Mouse (Mus musculus) forebrain, embryonic 15.5 days (tissue): ENCODE measurements around the gene Sod3. TPM values are rescaled to one million over a fixed set of nuclear protein-coding genes. Genes with fewer than 3 reads are reported as not detected.

Source experiments
- ATAC-seq: fragments of 200-750 bp; cut with Nextera tagmentation; replicated peaks from 2 replicates; pipeline ENCODE4 v1.8.0; 2017; ENCODE audit warnings: mild to moderate bottlenecking, moderate TSS enrichment, moderate library complexity
- H3K27ac ChIP-seq: fragments of 300-500 bp; sonication (generic); replicated peaks from 2 replicates; pipeline ENCODE4 v1.5.1; 2015; ENCODE audit warnings: mild to moderate bottlenecking, inconsistent platforms
- H3K27me3 ChIP-seq: fragments of 300-500 bp; sonication (generic); 2 replicates; pipeline ENCODE4 v1.6.1; 2015; ENCODE audit warnings: inconsistent platforms
- H3K36me3 ChIP-seq: fragments of 300-500 bp; sonication (generic); 2 replicates; pipeline ENCODE4 v1.6.1; 2015; ENCODE audit warnings: mild to moderate bottlenecking, inconsistent platforms
- H3K4me1 ChIP-seq: fragments of 300-500 bp; sonication (generic); 2 replicates; pipeline ENCODE4 v1.6.1; 2015; ENCODE audit warnings: inconsistent platforms
- H3K4me2 ChIP-seq: fragments of 300-500 bp; sonication (generic); replicated peaks from 2 replicates; pipeline ENCODE4 v1.6.1; 2015; ENCODE audit warnings: mild to moderate bottlenecking, inconsistent platforms
- H3K4me3 ChIP-seq: fragments of 300-500 bp; sonication (generic); 2 replicates; pipeline ENCODE4 v1.5.1; 2015; ENCODE audit warnings: mild to moderate bottlenecking, inconsistent platforms
- H3K9ac ChIP-seq: fragments of 300-500 bp; sonication (generic); replicated peaks from 2 replicates; pipeline ENCODE4 v1.6.1; 2015; ENCODE audit warnings: mild to moderate bottlenecking, inconsistent platforms
- H3K9me3 ChIP-seq: fragments of 300-500 bp; sonication (generic); 2 replicates; pipeline ENCODE4 v1.6.1; 2016; ENCODE audit warnings: inconsistent platforms
- WGBS: fragments of 180-500 bp; shearing (Covaris S2); methylation state at CpG from one replicate; pipeline ENCODE4 v1.1.7; 2015; ENCODE audit warnings: mixed read lengths; 5-methylcytosine and 5-hydroxymethylcytosine counted together
- polyA plus RNA-seq: library from polyadenylated mRNA; unstranded; fragments of >200 nt; fragmentation: Nextera tagmentation; extraction: Ambion mirVana; gene quantifications from 2 replicates; pipeline ENCODE4 v1.2.1, GENCODE M21; 2015

The Sod3 gene
- polyA plus RNA-seq: 0.89 and 1.2 TPM in 2 replicates

- ATAC-seq: no peak
- H3K4me1 ChIP-seq: peaks cover 6% of the 10 kb centered on the region; the same call in 1 of the 2 replicates
- no peak within 1 kb of the TSS for H3K4me3 ChIP-seq
- no peak within 1 kb of the TSS for H3K27ac ChIP-seq
- H3K9ac ChIP-seq: no peak within 1 kb of the TSS
- H3K4me2 ChIP-seq: no peak within 1 kb of the TSS
- H3K27me3 ChIP-seq: no peaks in the 10 kb centered on the region
- H3K36me3 ChIP-seq: no peaks in the 10 kb centered on the region
- H3K9me3 ChIP-seq: no peaks in the 10 kb centered on the region
- WGBS: 21% methylated on average over 11 of the region's 11 CpGs
Observed at GRCm38 (mm10) chr5:52363468-52364150, at the start of gene Sod3. Sod3 (plus strand) TSS chr5:52363791.

DNA sequence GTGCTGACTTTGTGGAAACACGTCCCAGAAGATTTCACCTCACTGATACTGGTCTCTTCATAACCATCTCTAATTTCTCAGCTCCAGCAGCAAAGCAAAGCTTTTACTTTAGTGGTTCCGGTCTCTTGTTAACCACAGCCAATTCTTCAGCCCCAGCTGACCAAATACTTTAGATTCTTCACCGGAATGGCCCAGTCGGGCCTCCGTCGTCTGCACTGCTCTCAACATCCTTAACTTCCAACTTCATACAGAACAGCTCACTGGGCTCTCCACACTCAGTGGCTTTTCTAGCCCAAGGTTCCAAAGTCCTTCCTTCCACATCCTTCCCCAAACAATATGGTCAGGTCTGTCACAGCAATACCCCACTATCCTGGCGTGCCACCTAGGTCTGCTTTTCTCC is 46.7 kb upstream of the Sod3 start:
- no peaks in the 10 kb centered on the region for H3K4me1 ChIP-seq
- no peak overlapping the region for H3K4me2 ChIP-seq
- H3K36me3 ChIP-seq: no peaks in the 10 kb centered on the region
- H3K9ac ChIP-seq: no peak overlapping the region
- no peaks in the 10 kb centered on the region for H3K9me3 ChIP-seq
- no peak for ATAC-seq
- WGBS: 95% methylated on average over 7 of the region's 7 CpGs
- H3K27ac ChIP-seq: no peak overlapping the region
- H3K4me3 ChIP-seq: no peak overlapping the region
- H3K27me3 ChIP-seq: no peaks in the 10 kb centered on the region

GRCm38 (mm10) chr5:52319499-52319898 is 44.1 kb upstream of the Sod3 start:
- WGBS: 82% methylated on average over 8 of the region's 8 CpGs

GRCm38 (mm10) chr5:52332120-52332519 is 31.5 kb upstream of the Sod3 start:
- H3K4me3 ChIP-seq: no peak overlapping the region
- H3K27me3 ChIP-seq: no peaks in the 10 kb centered on the region
- H3K36me3 ChIP-seq: no peaks in the 10 kb centered on the region
- no peaks in the 10 kb centered on the region for H3K9me3 ChIP-seq
- no peak overlapping the region for H3K4me2 ChIP-seq
- H3K4me1 ChIP-seq: no peaks in the 10 kb centered on the region
- ATAC-seq: no peak
- WGBS: 13% methylated on average over 8 of the region's 8 CpGs
- H3K27ac ChIP-seq: no peak overlapping the region
- H3K9ac ChIP-seq: no peak overlapping the region

More at GRCm38 (mm10) chr5:52319499-52319898, 44.1 kb upstream of the Sod3 start:
- Histone ChIP-seq H3K4me1 (no peaks in the 10 kb centered on the region), H3K36me3 (no peaks in the 10 kb centered on the region), H3K9ac (no peak overlapping the region), H3K4me2 (no peak overlapping the region), H3K9me3 (no peaks in the 10 kb centered on the region), H3K27me3 (no peaks in the 10 kb centered on the region), H3K4me3 (no peak overlapping the region), H3K27ac (no peak overlapping the region)
- ATAC-seq: no peak

DNA sequence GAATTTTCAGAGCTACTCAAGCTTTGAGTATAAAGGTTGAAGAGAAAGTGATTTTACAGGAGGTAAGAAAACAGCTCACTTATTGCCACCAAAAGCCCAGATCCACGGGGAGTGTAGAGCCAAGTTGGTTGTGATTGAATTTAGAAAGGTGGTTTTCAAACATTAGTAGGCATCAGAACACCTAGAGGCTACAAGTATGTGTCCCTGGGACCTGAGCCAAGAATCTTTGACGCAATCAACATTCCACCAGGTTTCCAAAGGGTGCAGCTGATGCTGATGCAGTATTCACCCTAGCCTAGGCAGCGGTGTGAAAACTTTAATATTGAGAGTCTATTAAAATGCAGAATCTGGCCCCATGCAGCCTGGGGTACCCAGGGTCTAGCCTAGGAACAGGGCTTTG is 28.0 kb upstream of the Sod3 start:
- Histone ChIP-seq H3K27me3 (no peaks in the 10 kb centered on the region), H3K4me2 (no peak overlapping the region), H3K4me3 (no peak overlapping the region), H3K36me3 (no peaks in the 10 kb centered on the region), H3K4me1 (no peaks in the 10 kb centered on the region), H3K9ac (no peak overlapping the region), H3K9me3 (no peaks in the 10 kb centered on the region), H3K27ac (no peak overlapping the region)
- WGBS: 82% methylated on average over 3 of the region's 3 CpGs
- no peak for ATAC-seq

- WGBS: 96% methylated on average over 2 of the region's 2 CpGs
Observed at GRCm38 (mm10) chr5:52339134-52339533, 24.5 kb upstream of the Sod3 start.

GRCm38 (mm10) chr5:52346890-52347289 is 16.7 kb upstream of the Sod3 start:
- Histone ChIP-seq H3K4me1 (no peaks in the 10 kb centered on the region), H3K36me3 (no peaks in the 10 kb centered on the region), H3K9ac (no peak overlapping the region), H3K4me3 (no peak overlapping the region), H3K9me3 (no peaks in the 10 kb centered on the region), H3K27ac (no peak overlapping the region), H3K27me3 (no peaks in the 10 kb centered on the region), H3K4me2 (no peak overlapping the region)
- ATAC-seq: no peak
- WGBS: 71% methylated on average over 2 of the region's 2 CpGs

More at GRCm38 (mm10) chr5:52339134-52339533, 24.5 kb upstream of the Sod3 start:
- no peak for ATAC-seq
- no peak overlapping the region for H3K27ac ChIP-seq
- no peaks in the 10 kb centered on the region for H3K4me1 ChIP-seq
- H3K4me3 ChIP-seq: no peak overlapping the region
- no peak overlapping the region for H3K9ac ChIP-seq
- no peaks in the 10 kb centered on the region for H3K9me3 ChIP-seq
- no peaks in the 10 kb centered on the region for H3K36me3 ChIP-seq
- no peak overlapping the region for H3K4me2 ChIP-seq
- no peaks in the 10 kb centered on the region for H3K27me3 ChIP-seq

GRCm38 (mm10) chr5:52350451-52350850 is 13.1 kb upstream of the Sod3 start:
- WGBS: 93% methylated on average over 2 of the region's 2 CpGs
- no peak overlapping the region for H3K4me3 ChIP-seq
- ATAC-seq: no peak

DNA sequence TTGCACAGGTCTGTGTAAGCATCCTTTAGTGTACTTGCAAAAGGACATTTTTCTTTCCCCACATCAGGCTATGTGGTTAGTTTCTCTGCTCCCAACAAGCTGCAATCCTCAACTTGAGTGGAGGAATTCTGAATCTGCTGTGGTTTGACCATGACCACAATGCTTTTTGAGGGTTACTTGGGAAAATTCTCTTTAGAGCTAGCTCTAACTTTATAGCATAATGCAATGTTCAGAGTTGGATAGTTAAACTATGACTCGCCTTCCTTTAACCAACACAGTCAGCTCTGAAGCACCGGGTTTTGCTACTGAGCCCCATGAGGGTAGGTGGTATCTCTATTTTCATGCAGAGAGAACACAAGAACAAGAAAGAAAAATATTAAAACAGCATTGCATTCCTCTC is 12.0 kb upstream of the Sod3 start:
- Histone ChIP-seq H3K9ac (no peak overlapping the region), H3K27ac (no peak overlapping the region), H3K9me3 (no peaks in the 10 kb centered on the region), H3K27me3 (no peaks in the 10 kb centered on the region), H3K36me3 (no peaks in the 10 kb centered on the region), H3K4me1 (no peaks in the 10 kb centered on the region), H3K4me3 (no peak overlapping the region), H3K4me2 (no peak overlapping the region)
- no peak for ATAC-seq
- 99% methylated on average over 2 of the region's 2 CpGs for WGBS

More at GRCm38 (mm10) chr5:52350451-52350850, 13.1 kb upstream of the Sod3 start:
- H3K4me1 ChIP-seq: no peaks in the 10 kb centered on the region
- H3K9me3 ChIP-seq: no peaks in the 10 kb centered on the region
- no peak overlapping the region for H3K27ac ChIP-seq
- H3K27me3 ChIP-seq: no peaks in the 10 kb centered on the region
- H3K4me2 ChIP-seq: no peak overlapping the region
- H3K9ac ChIP-seq: no peak overlapping the region
- H3K36me3 ChIP-seq: no peaks in the 10 kb centered on the region

DNA sequence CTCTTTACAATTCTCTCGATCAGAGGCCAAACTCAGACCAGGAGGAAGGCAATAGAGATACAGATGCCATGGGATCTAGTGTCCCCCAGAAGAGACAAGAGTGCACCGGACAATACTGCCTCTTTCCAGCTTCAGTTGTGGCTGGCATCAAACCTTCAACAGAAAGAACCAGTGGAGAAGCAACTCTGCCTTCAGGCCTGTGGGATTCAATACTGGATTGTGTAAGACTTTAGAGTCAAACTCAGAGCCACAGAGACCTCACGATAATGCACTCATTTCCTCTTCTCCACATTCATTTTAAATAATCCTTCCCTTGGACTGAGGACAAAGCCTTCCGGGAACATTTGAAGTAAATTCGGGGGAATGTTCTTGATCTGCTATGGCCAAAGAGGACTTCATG is 10.9 kb upstream of the Sod3 start:
- Histone ChIP-seq H3K36me3 (no peaks in the 10 kb centered on the region), H3K9ac (no peak overlapping the region), H3K4me3 (no peak overlapping the region), H3K4me1 (no peaks in the 10 kb centered on the region), H3K27me3 (no peaks in the 10 kb centered on the region), H3K4me2 (no peak overlapping the region), H3K27ac (no peak overlapping the region), H3K9me3 (no peaks in the 10 kb centered on the region)
- 72% methylated on average over 5 of the region's 5 CpGs for WGBS
- no peak for ATAC-seq

- no peak for ATAC-seq
- no peaks in the 10 kb centered on the region for H3K27me3 ChIP-seq
Observed at GRCm38 (mm10) chr5:52354441-52354840, 9.2 kb upstream of the Sod3 start.

GRCm38 (mm10) chr5:52355612-52356011 is 8.0 kb upstream of the Sod3 start:
- WGBS: 86% methylated on average over 7 of the region's 7 CpGs

More at GRCm38 (mm10) chr5:52354441-52354840, 9.2 kb upstream of the Sod3 start:
- 65% methylated on average over 4 of the region's 4 CpGs for WGBS
- Histone ChIP-seq H3K27ac (no peak overlapping the region), H3K9me3 (no peaks in the 10 kb centered on the region), H3K9ac (no peak overlapping the region), H3K4me1 (no peaks in the 10 kb centered on the region), H3K4me3 (no peak overlapping the region), H3K36me3 (no peaks in the 10 kb centered on the region), H3K4me2 (no peak overlapping the region)

More at GRCm38 (mm10) chr5:52355612-52356011, 8.0 kb upstream of the Sod3 start:
- H3K4me2 ChIP-seq: no peak overlapping the region
- no peaks in the 10 kb centered on the region for H3K36me3 ChIP-seq
- no peak overlapping the region for H3K4me3 ChIP-seq
- no peak overlapping the region for H3K9ac ChIP-seq
- H3K27ac ChIP-seq: no peak overlapping the region
- no peaks in the 10 kb centered on the region for H3K9me3 ChIP-seq
- ATAC-seq: no peak
- no peaks in the 10 kb centered on the region for H3K27me3 ChIP-seq
- no peaks in the 10 kb centered on the region for H3K4me1 ChIP-seq
